Mouse (Mus musculus) embryonic facial prominence, embryonic 12.5 days (tissue): ENCODE measurements at regions not wholly inside any gene's neighbourhood (a gene's known extent, or its start where the extent isn't known, plus 50 kb on each side); places are given as distances from the start of the nearest gene placed in this dataset.

Experiments
- ATAC-seq: fragments of 200-750 bp; cut with Nextera tagmentation; 2 replicates; pipeline ENCODE4 v1.8.0; 2017; ENCODE audit not compliant: insufficient number of reproducible peaks, insufficient read depth, low FRiP score, low TSS enrichment
- H3K27ac ChIP-seq: fragments of 300-500 bp; sonication (generic); 2 replicates; pipeline ENCODE4 v1.5.1; 2016; ENCODE audit warnings: mild to moderate bottlenecking
- H3K27me3 ChIP-seq: fragments of 300-500 bp; sonication (generic); 2 replicates; pipeline ENCODE4 v1.6.1; 2016; ENCODE audit warnings: mild to moderate bottlenecking, moderate library complexity
- H3K36me3 ChIP-seq: fragments of 300-500 bp; sonication (generic); 2 replicates; pipeline ENCODE4 v1.6.1; 2016; ENCODE audit warnings: mild to moderate bottlenecking
- H3K4me1 ChIP-seq: fragments of 300-500 bp; sonication (generic); 2 replicates; pipeline ENCODE4 v1.6.1; 2016
- H3K4me2 ChIP-seq: fragments of 300-500 bp; sonication (generic); replicated peaks from 2 replicates; pipeline ENCODE4 v1.6.1; 2016; ENCODE audit warnings: mild to moderate bottlenecking, moderate library complexity
- H3K4me3 ChIP-seq: fragments of 300-500 bp; sonication (generic); 2 replicates; pipeline ENCODE4 v1.5.1; 2016; ENCODE audit warnings: mild to moderate bottlenecking
- H3K9ac ChIP-seq: fragments of 300-500 bp; sonication (generic); 2 replicates; pipeline ENCODE4 v1.6.1; 2016; ENCODE audit warnings: mild to moderate bottlenecking, moderate library complexity
- H3K9me3 ChIP-seq: fragments of 300-500 bp; sonication (generic); 2 replicates; pipeline ENCODE4 v1.6.1; 2016; ENCODE audit warnings: mild to moderate bottlenecking, moderate library complexity
- WGBS: fragments of 180-500 bp; shearing (Covaris S2); methylation state at CpG from one replicate; pipeline ENCODE4 v1.1.7; 2016; 5-methylcytosine and 5-hydroxymethylcytosine counted together

DNA sequence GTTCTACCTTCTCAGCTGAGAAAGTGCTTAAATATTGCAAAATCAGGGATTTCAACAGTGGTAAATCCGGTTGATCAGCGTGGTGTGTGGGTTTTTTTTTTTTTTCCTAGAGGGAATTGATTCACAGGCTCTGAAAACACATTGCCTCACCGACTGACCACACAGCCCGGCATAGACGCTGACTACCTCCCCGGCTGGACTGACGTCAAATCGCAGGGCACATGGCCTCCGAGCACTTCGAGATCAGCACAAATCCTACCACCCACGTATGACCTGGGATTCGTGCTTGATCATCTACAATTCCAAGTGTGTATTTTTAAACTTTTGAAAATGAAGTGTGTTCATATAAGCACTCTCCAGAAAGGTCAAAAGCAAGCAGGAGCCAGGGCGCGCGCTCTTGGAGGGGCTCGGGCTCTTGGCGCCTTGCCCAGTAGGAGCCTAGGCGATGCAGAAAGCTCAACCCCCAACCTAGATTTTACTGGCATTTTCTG is 300.7 kb upstream of the Ppargc1a start:
- no peaks in the 10 kb centered on the region for H3K4me1 ChIP-seq
- H3K9me3 ChIP-seq: no peaks in the 10 kb centered on the region
- H3K9ac ChIP-seq: no peak overlapping the region
- H3K4me3 ChIP-seq: no peak overlapping the region
- ATAC-seq: no peak
- no peak overlapping the region for H3K4me2 ChIP-seq
- 73% methylated on average over 18 of the region's 18 CpGs for WGBS
- no peaks in the 10 kb centered on the region for H3K36me3 ChIP-seq
- no peaks in the 10 kb centered on the region for H3K27me3 ChIP-seq
- no peak overlapping the region for H3K27ac ChIP-seq

DNA sequence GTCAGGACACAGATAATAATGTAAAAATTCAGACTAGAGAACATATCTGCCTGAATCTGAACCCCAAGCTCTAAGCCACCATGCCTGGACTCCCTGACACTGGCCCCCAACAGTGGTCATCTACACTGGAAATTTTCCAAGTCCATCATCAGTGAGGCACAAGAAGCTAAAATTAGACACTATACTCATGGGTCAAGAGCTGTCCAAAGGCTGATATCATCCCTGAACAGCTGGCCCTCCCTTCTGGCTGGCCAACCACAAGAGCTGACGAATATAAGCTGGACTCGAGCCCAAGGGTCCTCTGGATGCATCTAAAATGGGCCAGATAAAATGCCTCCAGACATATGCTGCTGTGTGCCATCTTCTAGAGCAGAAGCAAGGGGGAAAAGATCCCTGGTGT is 298.5 kb upstream of the Ppargc1a start:
- Histone ChIP-seq H3K4me2 (no peak overlapping the region), H3K9ac (no peak overlapping the region), H3K9me3 (no peaks in the 10 kb centered on the region), H3K27ac (no peak overlapping the region), H3K4me3 (no peak overlapping the region), H3K27me3 (no peaks in the 10 kb centered on the region), H3K36me3 (no peaks in the 10 kb centered on the region), H3K4me1 (no peaks in the 10 kb centered on the region)
- 77% methylated on average over 2 of the region's 2 CpGs for WGBS
- ATAC-seq: no peak

DNA sequence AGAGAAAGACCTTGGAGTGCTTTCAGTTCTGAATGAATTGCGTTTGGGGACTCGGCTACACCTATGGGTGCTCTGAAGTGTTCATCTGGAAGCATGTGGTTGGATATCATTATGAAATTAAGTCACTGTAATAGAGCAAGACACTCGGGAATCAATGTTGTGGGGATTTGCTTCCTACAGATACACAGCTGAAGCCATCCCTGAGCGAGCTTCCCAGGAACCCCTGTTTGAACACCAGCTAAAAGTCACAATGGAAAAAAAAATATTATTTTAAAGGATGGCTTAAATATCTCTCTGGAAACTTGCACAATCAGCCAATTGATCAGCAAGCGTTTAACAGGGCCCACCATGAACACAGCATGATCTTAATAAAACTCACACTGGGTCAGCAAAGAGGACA is 293.0 kb upstream of the Ppargc1a start:
- no peak for ATAC-seq
- Histone ChIP-seq H3K4me3 (no peak overlapping the region), H3K4me1 (no peaks in the 10 kb centered on the region), H3K36me3 (no peaks in the 10 kb centered on the region), H3K9ac (no peak overlapping the region), H3K27ac (no peak overlapping the region), H3K9me3 (no peaks in the 10 kb centered on the region), H3K27me3 (no peaks in the 10 kb centered on the region), H3K4me2 (no peak overlapping the region)
- 67% methylated on average over 5 of the region's 5 CpGs for WGBS

DNA sequence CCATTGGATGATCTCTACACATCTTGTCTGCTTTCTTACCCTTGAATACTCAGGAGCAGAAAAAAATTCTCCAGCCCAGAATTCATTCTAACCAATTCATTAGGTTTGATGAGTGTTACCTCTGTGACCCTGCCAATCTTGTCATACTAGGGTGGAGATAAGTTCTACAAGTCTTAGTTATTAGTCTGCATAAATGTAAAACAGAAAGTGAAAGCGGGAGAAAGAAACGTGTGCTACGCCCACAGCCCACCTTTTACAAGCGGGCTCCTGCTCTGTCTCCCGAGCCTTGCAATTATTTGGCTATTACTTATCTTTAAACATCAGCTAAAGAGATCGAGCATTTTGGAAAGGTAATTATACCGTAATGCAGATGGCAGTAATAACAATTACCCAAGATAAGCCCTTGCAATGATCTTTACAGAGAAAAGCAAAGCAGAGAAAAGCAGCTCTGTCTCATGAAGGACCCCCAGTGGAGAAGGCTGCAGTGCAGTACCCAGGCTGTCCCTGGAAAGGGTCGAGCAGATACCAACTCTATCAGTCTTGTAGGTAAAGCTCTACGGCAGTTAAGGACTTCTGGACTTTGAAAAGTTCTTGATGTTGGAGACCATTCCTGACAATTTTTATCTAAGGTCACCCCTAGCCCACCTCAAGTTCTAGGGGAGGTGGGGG is 286.1 kb upstream of the Ppargc1a start:
- H3K27ac ChIP-seq: no peak overlapping the region
- 57% methylated on average over 9 of the region's 9 CpGs for WGBS
- no peaks in the 10 kb centered on the region for H3K27me3 ChIP-seq
- ATAC-seq: no peak
- H3K9ac ChIP-seq: no peak overlapping the region
- H3K4me2 ChIP-seq: no peak overlapping the region
- no peaks in the 10 kb centered on the region for H3K4me1 ChIP-seq
- H3K4me3 ChIP-seq: no peak overlapping the region
- no peaks in the 10 kb centered on the region for H3K36me3 ChIP-seq
- H3K9me3 ChIP-seq: no peaks in the 10 kb centered on the region

DNA sequence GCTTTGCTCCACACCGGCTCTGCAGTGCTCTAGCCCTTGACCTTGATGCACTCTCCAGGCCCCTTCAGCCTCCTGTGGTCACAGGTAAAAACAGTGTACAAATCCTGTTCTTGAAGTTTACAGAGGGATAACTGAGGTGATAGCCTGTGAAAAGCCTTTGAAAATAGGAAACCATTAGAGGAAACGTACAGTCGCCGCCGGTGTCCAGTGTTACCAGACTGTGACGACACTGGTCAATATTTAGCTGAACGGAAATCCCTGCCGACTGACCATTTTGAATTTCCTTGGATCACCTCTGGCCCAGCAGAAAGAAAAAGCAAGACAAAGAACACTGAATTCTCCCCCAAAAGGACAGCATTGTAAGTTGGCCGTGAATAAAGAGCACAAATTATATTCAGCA is 282.6 kb upstream of the Ppargc1a start:
- WGBS: 89% methylated on average over 9 of the region's 9 CpGs
- ATAC-seq: no peak

DNA sequence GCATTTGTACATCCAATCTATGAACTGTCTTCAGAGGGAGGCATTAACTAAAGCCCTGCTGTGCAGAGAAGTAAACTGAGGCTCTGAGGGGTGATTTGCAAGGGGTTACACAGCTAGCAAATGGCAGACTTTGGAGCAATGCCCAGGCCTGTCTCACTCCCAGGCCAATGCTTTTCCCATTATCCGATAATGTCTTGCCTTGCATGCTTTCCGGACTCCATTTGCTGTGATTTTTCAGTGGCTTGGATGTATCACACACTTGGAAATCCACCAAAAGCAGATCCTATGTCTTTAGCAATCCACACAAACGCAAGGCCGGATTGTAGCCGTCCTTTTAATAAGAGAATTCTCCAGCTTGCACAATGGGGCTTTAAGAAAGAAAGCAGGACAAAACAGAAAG is 281.7 kb upstream of the Ppargc1a start:
- H3K9ac ChIP-seq: no peak overlapping the region
- no peaks in the 10 kb centered on the region for H3K4me1 ChIP-seq
- no peaks in the 10 kb centered on the region for H3K9me3 ChIP-seq
- H3K4me2 ChIP-seq: no peak overlapping the region
- WGBS: 88% methylated on average over 5 of the region's 5 CpGs
- no peak overlapping the region for H3K4me3 ChIP-seq
- H3K27ac ChIP-seq: no peak overlapping the region
- no peaks in the 10 kb centered on the region for H3K36me3 ChIP-seq
- ATAC-seq: no peak
- H3K27me3 ChIP-seq: no peaks in the 10 kb centered on the region

More for the DNA sequence above, 282.6 kb upstream of the Ppargc1a start:
- no peaks in the 10 kb centered on the region for H3K27me3 ChIP-seq
- H3K4me2 ChIP-seq: no peak overlapping the region
- H3K4me1 ChIP-seq: no peaks in the 10 kb centered on the region
- H3K9me3 ChIP-seq: no peaks in the 10 kb centered on the region
- no peaks in the 10 kb centered on the region for H3K36me3 ChIP-seq
- H3K9ac ChIP-seq: no peak overlapping the region
- no peak overlapping the region for H3K4me3 ChIP-seq
- H3K27ac ChIP-seq: no peak overlapping the region

DNA sequence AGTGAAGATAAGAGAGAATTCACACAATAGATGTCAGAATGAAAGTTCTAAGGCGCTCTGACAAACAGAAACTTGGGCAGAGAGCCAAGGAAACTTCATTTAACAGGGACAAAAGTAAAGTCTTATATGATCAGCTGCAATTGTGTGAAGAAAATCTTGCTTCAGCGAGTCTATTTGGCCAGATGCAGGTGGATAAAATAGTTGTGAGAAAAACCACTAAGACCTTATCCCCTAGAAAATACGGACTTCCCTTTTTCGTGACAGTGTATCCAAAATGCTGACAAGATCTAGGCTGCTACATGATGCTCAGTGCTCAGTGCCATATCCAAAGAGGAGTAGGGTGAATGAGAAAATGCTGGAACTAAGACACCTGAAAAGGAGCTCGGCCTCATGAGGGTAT is 274.7 kb upstream of the Ppargc1a start:
- no peak overlapping the region for H3K4me3 ChIP-seq
- no peaks in the 10 kb centered on the region for H3K27me3 ChIP-seq
- WGBS: 85% methylated on average over 5 of the region's 5 CpGs

DNA sequence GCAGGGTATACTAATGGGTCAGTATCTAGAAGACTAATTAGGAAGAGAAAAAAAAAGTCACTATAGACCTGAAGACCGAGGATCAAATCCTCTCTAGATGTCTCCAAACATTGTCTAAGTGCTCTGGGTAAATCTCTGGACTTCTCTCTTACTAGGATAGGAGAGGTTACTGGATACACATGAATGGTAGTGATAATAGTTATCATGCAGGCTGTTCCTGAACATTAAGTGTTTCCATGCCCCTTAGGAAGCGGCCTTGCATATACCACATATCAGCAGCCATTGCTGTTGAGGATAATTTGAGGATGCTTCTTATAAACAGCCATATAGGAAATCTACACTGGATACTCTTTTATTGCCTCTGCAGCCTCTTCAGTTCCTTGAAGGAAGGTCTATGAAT is 274.2 kb upstream of the Ppargc1a start:
- Histone ChIP-seq H3K36me3 (no peaks in the 10 kb centered on the region), H3K4me3 (no peak overlapping the region), H3K27me3 (no peaks in the 10 kb centered on the region), H3K9ac (no peak overlapping the region), H3K4me1 (no peaks in the 10 kb centered on the region), H3K4me2 (no peak overlapping the region), H3K9me3 (no peaks in the 10 kb centered on the region), H3K27ac (no peak overlapping the region)
- 80% methylated on average over 2 of the region's 2 CpGs for WGBS
- no peak for ATAC-seq

More for the DNA sequence above, 274.7 kb upstream of the Ppargc1a start:
- H3K9ac ChIP-seq: no peak overlapping the region
- no peaks in the 10 kb centered on the region for H3K36me3 ChIP-seq
- ATAC-seq: no peak
- H3K4me2 ChIP-seq: no peak overlapping the region
- H3K4me1 ChIP-seq: no peaks in the 10 kb centered on the region
- H3K9me3 ChIP-seq: no peaks in the 10 kb centered on the region
- no peak overlapping the region for H3K27ac ChIP-seq

DNA sequence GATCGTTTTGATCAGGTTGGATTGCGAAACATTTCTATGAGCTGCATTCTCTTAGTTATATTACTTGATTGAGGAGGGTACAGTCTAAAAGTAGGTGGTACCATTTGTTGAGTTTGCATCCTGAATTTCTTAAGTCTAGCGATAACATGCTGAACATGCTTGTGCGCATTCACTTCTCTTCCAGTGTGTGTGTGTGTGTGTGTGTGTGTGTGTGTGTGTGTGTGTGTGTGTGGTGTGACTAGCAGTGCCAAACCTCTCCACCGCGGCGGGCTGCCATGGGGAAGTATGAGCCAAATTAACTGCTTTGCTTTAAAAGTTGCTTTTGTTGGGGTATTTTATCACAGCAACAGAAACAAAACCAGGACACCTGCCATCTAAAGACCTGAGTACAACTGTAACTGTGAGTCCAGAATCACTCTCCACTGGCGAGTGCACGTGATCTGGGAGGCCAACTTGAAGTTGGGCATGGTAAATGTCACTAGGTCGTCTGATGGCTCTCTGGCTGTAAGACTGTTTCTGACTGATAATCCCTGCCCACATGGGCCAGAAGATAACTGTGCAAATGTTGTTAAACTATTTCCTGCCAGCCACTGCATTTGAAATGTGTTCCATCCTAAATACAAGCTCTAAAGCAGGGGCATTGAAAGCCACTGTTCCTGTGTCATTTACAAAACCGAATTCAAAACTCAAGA is 273.3 kb upstream of the Ppargc1a start:
- Histone ChIP-seq H3K9me3 (no peaks in the 10 kb centered on the region), H3K4me2 (no peak overlapping the region), H3K27ac (no peak overlapping the region), H3K9ac (no peak overlapping the region), H3K36me3 (no peaks in the 10 kb centered on the region), H3K27me3 (no peaks in the 10 kb centered on the region), H3K4me3 (no peak overlapping the region), H3K4me1 (no peaks in the 10 kb centered on the region)
- 87% methylated on average over 11 of the region's 11 CpGs for WGBS
- no peak for ATAC-seq

DNA sequence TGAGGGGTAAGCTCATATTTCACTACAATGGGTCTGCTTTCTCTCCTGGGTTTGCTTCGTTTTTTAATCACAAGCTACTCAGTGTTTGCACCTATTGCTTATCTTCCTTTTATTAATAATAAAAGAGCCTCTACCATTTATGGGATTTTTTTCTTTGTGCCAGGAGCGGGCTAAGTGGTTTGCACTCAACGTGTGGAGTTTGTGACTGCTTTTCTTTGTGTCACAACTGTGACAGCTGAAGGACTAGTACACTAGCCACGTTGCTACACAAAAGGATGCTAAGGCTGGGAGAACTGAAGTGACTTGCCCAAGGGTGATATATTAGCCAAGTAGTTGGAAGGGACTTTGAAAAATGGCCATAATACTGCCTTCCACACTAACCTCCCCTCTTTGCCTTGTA is 271.8 kb upstream of the Ppargc1a start:
- Histone ChIP-seq H3K4me1 (no peaks in the 10 kb centered on the region), H3K9me3 (no peaks in the 10 kb centered on the region), H3K27me3 (no peaks in the 10 kb centered on the region), H3K27ac (no peak overlapping the region), H3K9ac (no peak overlapping the region), H3K4me3 (no peak overlapping the region), H3K36me3 (no peaks in the 10 kb centered on the region), H3K4me2 (no peak overlapping the region)
- ATAC-seq: no peak
- WGBS: 67% methylated on average over 4 of the region's 4 CpGs

DNA sequence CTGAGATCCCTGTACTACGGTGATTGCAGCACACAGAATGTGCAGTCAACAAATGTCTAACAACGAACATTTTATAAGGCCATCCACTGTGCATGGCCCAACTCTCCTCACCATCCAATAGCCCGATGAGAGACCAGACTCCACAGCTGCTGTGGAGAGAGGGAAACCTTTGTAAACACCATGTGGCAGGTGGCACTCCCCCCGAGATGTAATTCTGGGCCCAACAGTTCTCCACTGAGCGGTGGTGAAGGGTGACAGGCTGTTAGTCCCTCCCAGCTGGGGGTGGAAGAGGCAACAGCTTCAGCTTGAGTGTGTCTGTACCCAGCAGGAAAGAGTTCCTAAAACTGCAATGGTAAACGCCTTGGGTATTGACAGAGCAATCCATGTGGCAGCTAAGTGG is 263.0 kb upstream of the Ppargc1a start:
- Histone ChIP-seq H3K27ac (no peak overlapping the region), H3K9me3 (no peaks in the 10 kb centered on the region), H3K27me3 (no peaks in the 10 kb centered on the region), H3K4me3 (no peak overlapping the region), H3K4me2 (no peak overlapping the region), H3K36me3 (no peaks in the 10 kb centered on the region), H3K9ac (no peak overlapping the region), H3K4me1 (no peaks in the 10 kb centered on the region)
- no peak for ATAC-seq
- WGBS: 77% methylated on average over 6 of the region's 6 CpGs

DNA sequence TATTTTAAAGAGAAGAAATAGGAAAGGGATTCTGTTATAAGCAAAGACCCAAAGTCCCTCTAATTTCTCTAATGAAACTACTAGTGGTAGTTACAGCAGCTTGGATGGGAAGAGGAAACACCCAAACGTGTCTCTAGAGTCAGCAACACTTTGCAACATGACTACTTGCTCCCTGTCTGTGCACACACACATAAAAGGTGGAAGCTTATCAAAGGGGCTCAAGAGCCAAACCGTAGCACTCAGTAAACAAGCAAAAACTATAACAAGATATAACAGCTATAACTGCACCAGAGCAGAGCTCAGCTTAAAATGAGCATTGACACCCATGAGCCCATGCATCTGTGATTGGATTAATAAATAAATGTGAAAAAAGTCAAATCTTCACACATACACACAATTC is 262.5 kb upstream of the Ppargc1a start:
- Histone ChIP-seq H3K4me3 (no peak overlapping the region), H3K27ac (no peak overlapping the region), H3K36me3 (no peaks in the 10 kb centered on the region), H3K9ac (no peak overlapping the region), H3K4me1 (no peaks in the 10 kb centered on the region), H3K4me2 (no peak overlapping the region), H3K9me3 (no peaks in the 10 kb centered on the region), H3K27me3 (no peaks in the 10 kb centered on the region)
- no peak for ATAC-seq
- 67% methylated on average over 2 of the region's 2 CpGs for WGBS
